ENCODE assay signal across 17 mouse cellular contexts in the genomic region with DNA sequence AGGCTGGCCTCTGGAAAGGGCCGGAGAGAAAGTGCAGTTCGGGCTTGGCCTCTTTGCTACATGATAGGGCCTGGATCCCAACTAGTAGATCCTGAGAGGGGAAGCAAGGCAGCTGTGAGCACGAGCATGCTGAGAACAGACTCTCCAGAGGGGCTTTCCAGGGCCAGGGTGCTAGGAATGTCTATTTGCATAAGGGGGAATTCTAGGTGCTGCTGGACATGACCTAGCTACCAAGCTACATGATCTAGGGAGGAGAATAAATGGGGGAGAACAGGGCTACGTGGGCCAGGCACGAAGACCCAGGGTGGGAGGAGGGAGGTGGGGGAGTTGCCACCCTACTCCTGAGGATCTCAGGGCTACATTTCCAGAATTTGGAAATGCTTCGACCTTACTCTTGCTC.
"Had no signal": no experiment of that assay in that cellular context is flagged by ENCODE, and none has a peak within 500 bp of the region (broad histone marks: within the 10 kb centered on the region; RNA-seq: fewer than 3 reads in every experiment).

No protein-coding gene starts in this region.

- H3K36me3 ChIP-seq: liver, embryonic 15.5 days; lung, embryonic 15.5 days; midbrain, embryonic 12.5 days; neural tube, embryonic 12.5 days had no signal

- H3K4me3 ChIP-seq: liver, embryonic 15.5 days; lung, embryonic 15.5 days; megakaryocyte, embryonic 14.5 days; midbrain, embryonic 12.5 days; neural tube, embryonic 12.5 days had no signal

- H3K9me3 ChIP-seq: liver, embryonic 15.5 days; lung, embryonic 15.5 days; megakaryocyte, embryonic 14.5 days; midbrain, embryonic 12.5 days; neural tube, embryonic 12.5 days had no signal

- H3K27ac ChIP-seq: liver, embryonic 15.5 days; lung, embryonic 15.5 days; macrophage; midbrain, embryonic 12.5 days; neural tube, embryonic 12.5 days had no signal

- H3K27me3 ChIP-seq: liver, embryonic 15.5 days; lung, embryonic 15.5 days; midbrain, embryonic 12.5 days; neural tube, embryonic 12.5 days had no signal

- H3K4me1 ChIP-seq: liver, embryonic 15.5 days; midbrain, embryonic 12.5 days; neural tube, embryonic 12.5 days had no signal

- H3K4me2 ChIP-seq: liver, embryonic 15.5 days; lung, embryonic 15.5 days; midbrain, embryonic 12.5 days; neural tube, embryonic 12.5 days had no signal

- ATAC-seq: liver, postnatal 0 days; lung, postnatal 0 days had no signal

- H3K9ac ChIP-seq: liver, embryonic 15.5 days; liver, postnatal 0 days; lung, embryonic 15.5 days; midbrain, embryonic 12.5 days; neural tube, embryonic 12.5 days had no signal

- DNase-seq: liver, postnatal 0 days; lung, adult 2 months; lung, postnatal 14 days; lung, postnatal 36 days; midbrain, embryonic 14.5 days; right cerebral cortex, postnatal 14 days; spleen, adult 18-20 months; thymus, adult 18-20 months; thymus, postnatal 14 days; thymus, postnatal 4 days had no signal
